Mouse (Mus musculus) MEL-GATA-1-ER (cell line): ENCODE results near the gene Anapc2.
"Not testable (repeated sequence)": the region's sequence is repeated elsewhere in the genome, so short reads cannot be mapped to it uniquely, and the experiment has no call there.

Experiments used
- DNase-seq: peaks from one replicate; pipeline ENCODE4 v3.0.0-alpha.2; 2012; ENCODE audit warnings: low read depth; ENCODE audit errors: extremely low read depth

The Anapc2 gene

DNA sequence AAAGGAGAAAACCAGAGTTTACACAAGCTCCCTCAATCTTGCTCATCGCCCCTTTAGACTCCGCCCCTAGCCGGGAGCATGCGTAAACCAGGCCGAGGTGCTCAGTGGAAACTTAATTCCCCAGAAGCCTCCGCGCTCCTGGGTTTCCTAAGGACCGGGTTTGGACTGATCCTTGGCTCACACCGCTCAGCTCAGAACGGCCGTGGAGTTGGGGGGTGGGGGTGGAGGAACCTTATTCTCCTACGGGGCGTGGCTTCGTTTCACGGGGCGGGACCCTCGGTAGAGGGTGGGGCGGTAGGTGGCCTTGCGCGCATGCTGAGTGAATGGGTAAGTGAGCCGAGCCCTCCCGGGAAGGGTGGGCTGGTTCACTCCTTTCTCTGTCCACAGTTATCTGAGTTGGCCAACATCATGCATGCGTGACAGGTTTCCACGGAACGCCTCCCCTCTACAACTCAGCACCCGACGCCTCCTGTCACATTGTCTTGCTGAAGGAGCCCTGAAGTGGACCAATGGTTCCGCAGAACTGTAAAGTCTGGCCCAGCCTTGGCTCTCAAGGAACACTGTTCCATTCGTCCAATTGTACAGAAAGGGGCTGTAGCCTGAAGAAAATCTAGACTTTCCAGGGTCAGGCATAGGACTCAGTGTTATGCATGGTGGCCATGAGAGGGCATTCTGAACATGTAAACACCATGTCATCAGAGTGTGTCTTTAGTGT, 31.4 kb upstream of the Anapc2 start:
- DNase-seq = peak; percentile 81

DNA sequence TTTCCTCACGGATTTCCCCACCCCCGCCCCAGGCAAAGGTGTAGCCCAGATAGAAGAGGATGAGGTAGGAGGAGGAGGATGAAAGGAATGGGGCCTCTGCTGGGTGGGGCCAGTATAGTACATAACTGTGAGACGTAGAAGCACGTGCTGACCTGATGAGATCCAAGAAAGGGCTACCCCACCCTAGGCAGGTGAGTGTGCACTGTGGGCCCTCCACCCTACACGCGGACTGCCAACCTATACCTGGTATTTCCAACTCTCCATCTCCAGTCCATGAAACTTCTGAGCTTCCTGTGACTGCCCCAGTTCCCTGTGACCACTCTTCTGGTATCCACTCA, 30.9 kb upstream of the Anapc2 start:
- no peak for DNase-seq

DNA sequence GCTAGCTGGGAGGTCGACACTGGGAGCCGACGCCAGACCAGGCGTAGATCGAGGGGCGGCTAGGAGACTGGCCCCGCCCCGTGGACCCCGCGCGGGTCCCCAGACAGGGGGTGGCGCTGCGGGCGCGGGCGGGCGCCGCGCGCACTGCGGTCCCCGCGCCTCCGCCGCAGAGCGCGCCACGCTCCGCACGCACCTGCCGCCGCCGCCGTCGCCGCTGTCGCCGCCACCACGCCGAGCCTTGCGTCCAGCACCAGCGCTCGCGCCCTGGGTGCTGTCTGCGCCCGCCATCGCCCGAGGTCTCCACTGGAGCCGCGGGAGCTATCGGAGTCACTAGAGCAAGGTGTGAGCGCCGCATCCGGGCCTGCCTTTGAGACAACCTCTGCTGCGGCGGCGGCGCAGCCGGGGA, 30.2 kb upstream of the Anapc2 start, which contains the start of the genes Rnf208 and Cysrt1:
TSS of gene Rnf208 (plus strand) at position 155 of the 406 bp plus-strand sequence.
TSS of gene Cysrt1 (minus strand) at position 352 of the 406 bp plus-strand sequence.
- no peak for DNase-seq

DNA sequence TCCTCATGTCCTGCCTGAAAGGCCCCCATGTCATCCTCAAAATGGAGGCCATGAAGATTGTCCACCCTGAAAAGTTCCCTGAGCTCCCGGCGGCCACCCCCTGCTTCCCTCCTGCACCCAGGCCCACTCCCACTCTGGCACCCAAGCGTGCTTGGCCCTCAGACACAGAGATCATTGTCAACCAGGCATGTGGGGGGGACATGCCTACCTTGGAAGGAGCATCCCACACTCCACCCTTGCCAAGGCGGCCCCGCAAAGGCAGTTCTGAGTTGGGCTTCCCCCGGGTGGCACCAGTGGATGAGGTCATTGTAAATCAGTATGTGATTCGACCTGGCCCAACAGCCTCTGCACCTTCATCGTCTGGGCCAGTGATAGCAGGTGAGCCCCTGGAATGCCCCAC, 28.9 kb upstream of the Anapc2 start:
- DNase-seq = no peak

DNA sequence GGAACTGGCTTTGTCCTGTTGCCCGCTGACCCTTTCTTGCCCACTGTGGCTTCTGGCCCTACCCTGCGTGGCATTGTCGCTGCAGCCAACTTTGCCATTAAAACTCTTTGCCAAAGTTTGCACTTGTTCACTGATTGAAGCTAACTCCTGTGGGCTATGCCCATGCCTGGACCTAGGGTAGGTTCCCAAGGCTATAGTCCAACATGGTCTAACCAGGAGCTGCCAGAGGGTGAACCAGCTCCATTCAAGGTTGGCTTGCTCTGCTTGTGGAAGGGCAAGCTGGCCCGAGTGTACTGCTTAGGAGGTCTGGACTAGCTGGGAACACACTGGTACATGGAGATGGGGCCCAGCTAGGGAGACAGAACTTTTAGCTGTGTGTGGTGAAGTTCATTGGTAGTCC, 28.1 kb upstream of the Anapc2 start:
- DNase-seq = no peak

DNA sequence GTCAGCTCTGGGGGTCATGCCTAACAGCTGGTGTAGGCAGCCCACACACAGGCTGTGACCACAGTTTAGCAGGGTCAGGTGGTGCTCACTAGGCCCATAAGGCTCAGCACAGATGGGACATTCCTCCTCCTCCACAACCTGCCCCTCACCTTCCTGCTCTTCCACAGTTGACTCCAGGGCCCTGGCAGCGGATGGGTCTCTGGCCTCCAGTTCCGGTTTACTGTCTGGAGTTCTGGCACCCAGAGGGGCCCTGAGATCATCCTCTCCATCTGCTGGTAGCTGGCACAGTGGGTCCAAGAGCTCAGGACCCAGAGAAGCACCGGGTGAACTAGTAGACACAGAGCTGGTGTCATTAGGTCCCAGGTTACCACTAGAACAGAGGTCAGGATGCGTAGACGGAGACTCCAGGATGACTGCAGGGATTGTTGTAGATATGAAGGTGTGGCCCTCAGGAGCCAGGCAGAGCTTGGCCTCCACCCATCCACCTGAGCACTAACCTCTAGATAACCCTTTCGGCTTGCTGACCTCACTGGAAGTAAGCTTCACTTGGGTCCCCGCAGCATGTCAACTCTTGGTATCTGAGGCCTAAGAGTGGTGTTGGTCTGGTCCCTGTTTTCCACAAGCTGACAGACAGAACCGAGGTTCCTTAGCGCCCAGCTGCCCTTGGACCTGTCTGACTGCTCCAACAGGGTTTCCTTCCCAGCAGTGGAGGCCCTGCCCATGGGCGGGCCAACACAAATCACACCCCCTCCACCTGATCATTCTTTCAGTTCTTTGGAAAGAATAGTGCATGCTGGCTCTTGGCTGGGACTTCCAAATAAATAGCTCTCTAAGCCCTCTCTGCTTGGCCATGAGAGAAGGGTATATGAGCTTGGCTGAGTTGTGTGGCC, 25.9 kb upstream of the Anapc2 start, which contains the start of gene AL732309.1:
TSS of gene AL732309.1 (minus strand) at position 681 of the 890 bp plus-strand sequence.
- DNase-seq = no peak

DNA sequence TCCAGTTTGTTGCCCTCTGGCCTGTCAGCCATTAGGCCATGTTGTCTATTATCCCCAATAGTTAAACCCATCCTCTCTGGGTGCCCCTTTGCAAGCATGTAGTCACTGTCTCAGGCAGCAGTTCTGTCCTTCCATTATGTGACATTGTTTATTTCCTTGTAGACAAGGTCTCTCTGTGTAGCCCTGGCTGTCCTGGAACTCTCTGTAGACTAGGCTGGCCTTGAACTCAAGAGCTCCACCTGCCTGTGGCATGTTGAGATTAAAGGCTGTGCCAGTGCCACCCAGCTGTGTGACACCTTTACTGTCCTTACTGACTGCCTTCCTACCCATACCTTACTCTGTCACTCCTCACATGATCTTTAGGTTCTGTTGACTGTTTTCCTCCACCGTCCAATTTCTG, 19.9 kb upstream of the Anapc2 start:
- DNase-seq = no peak

DNA sequence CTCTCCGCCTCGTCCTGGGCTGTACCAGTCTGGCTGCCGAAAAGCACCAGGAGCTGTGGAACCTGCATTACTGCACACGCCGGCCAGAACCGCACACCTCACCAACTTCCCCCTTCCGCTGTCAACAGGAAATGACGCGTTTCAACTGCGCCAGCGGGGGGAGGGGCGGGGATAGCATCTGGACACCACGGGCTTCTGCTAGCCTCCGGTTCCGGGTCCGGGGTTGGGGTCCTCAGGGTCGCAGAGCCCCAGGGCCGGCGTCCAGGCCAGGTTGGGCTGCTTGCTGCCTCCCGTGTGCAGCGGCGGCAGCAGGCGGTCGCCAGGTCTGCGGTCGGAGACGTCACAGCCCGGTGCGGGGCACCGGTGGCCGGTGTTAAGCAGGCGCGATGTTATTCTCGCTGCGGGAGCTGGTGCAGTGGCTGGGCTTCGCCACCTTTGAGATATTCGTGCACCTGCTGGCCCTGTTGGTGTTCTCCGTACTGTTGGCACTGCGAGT, 16.9 kb upstream of the Anapc2 start, which contains the start of gene Tmem203:
TSS of gene Tmem203 (plus strand) at position 156 of the 496 bp plus-strand sequence.
- DNase-seq = peak; percentile 78

DNA sequence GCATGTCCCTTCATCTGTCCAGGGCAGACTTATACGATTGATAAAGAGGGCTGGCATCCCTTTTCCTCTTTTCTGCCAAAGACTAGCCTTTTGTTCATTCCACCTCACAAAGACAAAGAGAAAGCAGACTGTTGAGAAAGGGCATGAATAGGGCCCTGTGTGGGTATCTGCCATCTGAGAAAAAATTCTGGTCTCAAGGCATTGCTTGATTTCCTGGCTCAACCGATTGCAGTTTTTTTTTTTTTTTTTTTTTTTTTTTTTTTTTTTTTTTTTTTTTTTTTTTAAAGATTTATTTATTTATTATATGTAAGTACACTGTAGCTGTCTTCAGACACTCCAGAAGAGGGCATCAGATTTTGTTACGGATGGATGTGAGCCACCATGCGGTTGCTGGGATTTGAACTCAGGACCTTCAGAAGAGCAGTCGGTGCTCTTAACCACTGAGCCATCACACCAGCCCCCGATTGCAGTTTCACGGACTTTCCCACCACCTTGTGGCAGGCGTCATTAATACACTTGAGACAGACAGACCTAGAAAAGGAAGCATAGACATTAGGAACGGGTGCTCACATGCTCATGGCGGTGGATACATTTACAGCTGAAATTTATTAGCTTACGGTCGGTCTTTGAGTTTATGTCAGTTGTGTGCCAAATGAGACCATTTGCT, 15.7 kb upstream of the Anapc2 start:
- DNase-seq = peak; percentile 70

DNA sequence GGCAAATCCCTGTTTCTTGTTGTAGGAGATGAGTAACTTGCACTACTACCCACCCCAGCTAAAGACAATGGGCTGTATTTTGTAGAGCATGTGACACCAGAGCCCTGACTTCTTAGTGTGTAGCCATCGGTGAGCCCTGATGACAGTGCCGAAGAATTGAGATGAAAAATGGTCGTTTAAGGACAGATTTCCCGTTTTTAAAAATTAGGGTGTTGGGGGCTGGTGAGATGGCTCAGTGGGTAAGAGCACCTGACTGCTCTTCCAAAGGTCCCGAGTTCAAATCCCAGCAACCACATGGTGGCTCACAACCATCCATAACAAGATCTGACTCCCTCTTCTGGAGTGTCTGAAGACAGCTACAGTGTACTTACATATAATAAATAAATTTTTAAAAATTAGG, 15.0 kb upstream of the Anapc2 start:
- not testable (repeated sequence) for DNase-seq

DNA sequence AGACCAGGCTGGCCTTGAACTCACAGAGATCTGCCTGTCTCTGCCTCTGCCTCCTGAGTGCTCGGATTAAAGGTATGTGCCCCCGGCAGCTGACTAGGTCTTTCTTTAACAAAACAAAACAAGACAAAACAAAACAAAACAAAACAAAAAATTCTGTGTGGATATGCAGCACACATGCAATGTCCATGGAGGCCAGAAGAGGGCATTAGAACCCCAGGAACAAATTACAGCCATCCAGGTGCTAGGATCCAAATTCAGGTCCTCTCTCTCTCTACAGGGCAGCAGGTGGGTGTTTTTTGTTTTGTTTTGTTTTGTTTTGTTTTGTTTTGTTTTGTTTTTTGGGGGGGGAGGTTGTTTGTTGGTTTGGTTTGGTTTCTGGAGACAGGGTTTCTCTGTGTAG, 13.4 kb upstream of the Anapc2 start:
- DNase-seq = no peak

DNA sequence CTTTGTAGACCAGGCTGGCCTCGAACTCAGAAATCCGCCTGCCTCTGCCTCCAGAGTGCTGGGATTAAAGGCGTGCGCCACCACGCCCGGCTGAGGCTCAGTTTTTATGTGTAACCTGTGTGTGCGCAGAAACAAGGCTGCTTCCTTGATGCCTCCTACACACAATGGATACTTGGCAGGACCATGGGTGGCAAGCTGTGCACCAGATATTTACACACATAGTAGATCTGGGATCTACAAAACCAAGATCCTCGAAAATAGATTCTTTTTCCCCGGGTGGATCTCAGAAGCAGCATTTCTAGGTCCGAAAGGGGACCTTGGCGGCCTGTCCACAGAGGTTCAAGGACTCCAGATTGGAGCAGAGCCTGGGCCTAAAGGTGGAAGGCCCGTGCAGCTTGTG, 10.4 kb upstream of the Anapc2 start:
- no peak for DNase-seq

DNA sequence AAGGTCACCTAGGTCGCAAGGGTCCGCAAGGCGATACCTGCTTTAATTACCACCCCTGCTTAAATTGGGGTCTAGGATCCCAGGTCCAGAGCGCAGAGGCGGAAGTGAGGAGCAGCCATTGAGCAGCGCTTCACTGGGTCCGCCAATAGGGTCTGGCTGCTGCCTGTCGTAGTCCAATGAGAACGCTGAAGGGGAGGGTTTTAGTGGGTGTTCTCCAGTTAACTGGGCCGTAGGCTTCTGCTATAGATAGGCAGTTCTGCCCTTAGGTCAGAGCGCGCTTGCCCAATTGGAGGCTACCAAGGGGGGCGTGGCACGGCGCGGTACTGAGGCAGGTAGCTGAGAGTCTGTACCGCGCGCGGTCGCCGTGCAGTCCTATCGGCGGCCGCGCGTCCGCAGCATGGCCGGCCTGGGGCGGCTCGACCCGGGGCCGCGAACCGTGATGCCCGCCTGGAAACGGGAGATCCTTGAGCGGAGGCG, 9.9 kb upstream of the Anapc2 start, which contains the start of gene Tprn:
TSS of gene Tprn (plus strand) at position 328 of the 477 bp plus-strand sequence.
- DNase-seq = peak; percentile 99

DNA sequence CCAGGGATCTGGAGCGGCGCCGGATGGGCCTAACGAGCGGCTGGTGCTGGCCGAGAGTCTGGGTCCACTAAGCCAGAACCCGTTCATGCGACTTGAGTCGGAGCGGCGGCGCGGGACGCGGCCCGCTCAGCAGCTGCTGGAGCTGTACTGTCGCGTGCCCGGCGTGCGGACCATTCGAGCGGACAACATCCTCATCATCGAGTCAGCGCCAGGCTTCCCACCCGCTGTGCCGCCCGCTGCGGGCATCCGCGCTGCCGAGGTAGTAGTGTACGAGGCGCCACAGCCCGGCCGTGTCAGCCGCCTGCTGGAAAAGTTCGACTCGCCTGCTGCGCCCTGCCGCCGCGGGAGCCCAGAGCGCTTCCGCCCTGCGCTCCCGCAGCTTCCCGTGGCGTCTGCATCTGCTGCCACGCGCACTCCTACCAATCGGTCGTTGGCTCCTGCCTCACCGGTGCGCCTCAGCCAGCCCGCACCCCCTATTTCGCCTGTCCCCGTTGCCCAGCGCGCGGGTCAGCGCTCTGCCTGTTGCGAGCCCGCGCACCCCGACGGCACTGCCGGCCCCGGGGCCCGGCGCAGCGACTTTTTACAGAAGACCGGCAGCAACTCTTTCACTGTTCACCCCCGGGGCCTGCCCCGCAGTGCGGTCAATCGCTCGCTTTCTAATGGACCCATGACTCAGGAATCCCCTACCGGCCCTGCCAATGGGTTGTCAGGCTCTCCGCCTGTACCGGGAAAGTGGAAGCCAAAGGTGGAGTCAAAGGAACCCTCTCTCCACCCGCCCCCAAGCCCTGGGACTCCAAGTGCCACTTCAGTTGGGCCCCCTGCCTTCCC, 9.3 kb upstream of the Anapc2 start:
- no peak for DNase-seq

DNA sequence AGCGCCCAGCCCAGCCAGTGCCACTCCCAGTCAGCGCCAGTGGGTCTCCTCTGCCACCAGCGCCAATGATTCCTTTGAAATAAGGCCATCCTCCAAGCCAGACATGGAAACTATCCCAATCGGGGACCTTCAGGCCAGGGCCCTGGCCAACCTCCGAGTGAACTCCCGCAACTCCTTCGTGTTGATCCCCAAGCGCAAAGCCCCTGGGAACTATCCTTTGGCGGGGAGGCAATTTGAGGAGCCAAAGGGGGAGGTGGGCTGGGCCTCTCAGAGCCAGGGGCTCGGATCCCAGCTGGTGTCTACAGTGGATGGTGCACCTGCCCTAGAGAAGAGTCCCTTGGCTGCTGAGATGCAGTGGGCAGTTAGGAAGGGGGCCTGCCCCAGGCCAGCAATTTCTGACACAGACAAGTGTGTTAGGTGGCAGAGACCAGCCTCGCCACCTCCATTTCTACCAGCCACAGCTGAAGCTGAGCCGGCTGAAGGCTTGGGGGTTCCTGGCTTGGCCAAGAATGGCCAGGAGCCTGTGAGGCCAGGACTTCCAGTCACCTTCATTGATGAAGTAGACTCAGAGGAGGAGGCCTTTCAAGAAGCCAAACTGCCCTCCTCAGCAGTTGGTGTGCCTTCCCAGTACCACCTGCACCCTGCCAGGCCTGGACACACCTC, 8.5 kb upstream of the Anapc2 start:
- no peak for DNase-seq

DNA sequence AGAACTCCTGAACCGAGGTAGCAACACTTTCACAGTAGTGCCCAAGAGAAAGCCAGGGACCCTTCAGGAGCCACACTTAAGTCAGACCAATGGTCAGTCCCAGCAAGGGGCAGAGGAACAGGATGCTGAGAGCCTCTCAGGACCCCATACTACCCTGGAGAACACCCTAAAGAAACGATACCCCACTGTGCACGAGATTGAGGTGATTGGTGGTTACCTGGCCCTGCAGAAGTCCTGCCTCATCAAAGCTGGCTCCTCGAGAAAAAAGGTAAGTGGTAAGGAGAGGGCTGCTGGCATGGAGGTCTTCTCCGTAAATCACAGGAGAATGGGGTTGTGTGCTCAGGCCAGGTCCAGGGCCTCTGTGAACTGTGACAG, 8.0 kb upstream of the Anapc2 start:
- DNase-seq = no peak

DNA sequence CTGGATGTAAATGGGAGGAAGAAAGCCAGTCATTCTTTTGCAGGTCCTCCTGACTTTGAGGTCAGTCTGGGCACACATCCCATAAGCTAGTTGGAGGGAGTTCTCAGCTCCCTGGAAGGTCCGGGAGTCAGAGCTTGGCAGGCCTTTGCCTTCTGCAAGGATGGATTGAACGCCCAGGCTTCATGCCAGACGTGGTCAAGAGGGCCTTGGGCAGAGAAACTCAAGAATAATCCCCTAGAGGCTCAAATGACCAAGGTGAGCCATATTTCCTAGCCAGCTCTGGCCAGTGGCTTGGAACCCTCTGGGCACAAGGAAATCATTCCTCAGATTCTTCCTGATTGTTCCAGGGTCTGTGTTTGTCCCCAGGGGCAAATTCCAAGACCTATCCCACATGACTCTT, 7.4 kb upstream of the Anapc2 start:
- no peak for DNase-seq

DNA sequence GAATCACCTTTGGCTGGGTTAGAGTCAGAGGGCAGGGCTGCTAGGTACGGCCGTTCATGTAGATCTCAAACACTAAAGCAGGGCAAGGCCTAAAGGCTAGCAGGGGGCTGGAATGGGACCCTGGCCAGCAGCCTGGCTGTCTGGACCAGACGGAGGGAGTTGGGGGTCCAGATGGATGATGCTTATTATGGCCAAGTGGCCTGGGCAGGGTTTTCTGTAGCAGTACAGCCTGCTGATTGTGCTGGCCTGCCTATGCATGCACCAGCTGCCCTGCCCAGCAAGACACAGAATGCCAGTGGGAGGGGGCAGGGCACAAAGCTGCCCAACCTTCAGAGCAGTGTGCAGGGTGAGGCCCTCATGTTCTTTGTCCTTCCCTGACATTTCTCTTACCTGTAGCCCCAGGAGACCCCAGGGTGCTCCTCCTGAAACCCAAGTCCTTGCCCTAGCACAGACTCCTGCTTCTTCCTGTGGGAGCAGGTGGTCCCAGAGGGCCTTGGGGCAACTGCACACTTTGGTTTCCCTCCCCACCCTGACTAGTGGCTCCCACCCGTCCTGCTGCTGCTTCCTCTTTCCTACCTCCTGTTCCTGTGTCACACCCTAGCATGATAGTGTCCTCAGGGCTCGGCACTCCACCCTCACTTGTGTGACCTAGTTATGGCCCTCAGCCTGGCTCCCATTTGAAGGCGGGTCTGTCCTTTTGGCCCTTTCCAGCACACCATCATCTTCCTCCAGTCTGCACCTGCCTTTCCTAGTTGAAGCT, 6.2 kb upstream of the Anapc2 start:
- peak; percentile 85 for DNase-seq

DNA sequence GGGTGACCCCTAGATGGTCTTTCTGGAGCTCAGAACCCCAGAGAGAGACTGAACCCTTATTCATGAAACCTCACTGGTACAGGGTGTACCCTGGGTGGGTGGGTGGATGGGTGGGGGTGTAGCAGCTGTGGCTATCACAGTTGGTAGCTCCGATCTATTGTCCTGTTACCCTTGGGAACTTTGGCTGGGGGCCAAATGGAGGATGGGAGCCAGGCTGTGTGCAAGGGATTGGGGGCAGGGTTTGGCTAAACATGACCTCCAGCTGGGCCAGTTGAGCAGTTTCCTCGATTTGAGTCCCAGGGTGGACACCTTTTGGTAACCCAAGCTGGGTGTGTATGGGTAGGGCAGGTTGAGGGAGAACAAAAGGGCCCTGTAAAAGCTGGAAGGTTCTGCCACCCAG, 5.6 kb upstream of the Anapc2 start:
- DNase-seq = no peak
